Mouse (Mus musculus): ENCODE data around the gene E030018B13Rik.

GRCm38 (mm10) chr7:63950931-63951607 lies 34.4 kb downstream of the E030018B13Rik start:
- TF ChIP-seq CTCF (IDR thresholded peaks at IDR 0.05; ENCODE audit: low read depth) = no peak
- TF ChIP-seq EP300 (IDR thresholded peaks at IDR 0.05; ENCODE audit: low read depth) = no peak

All from liver, embryonic 14.5 days (tissue).